Mouse (Mus musculus) adrenal gland, adult 2 months (tissue): Measurements from ENCODE around the gene Gm3752. TPM values are rescaled to one million over a fixed set of nuclear protein-coding genes. Genes with fewer than 3 reads are reported as not detected.
"Not testable (repeated sequence)": the region's sequence is repeated elsewhere in the genome, so short reads cannot be mapped to it uniquely, and the experiment has no call there.

Experiments used
- DNase-seq: peaks from one replicate; pipeline ENCODE4 v3.0.0; 2021
- long read RNA-seq: library from polyadenylated mRNA; stranded (forward); transcript quantifications from one replicate; pipeline ENCODE4 v2.0.0, GENCODE M21; 2021
- polyA plus RNA-seq: library from polyadenylated mRNA; depleted of rRNA; stranded (reverse); fragments of >200 nt; gene quantifications from 2 replicates; pipeline ENCODE4 v1.2.3, GENCODE M21; 2012; rRNA removed
- total RNA-seq, 2 experiments: library from RNA; stranded (reverse); gene quantifications; 2 replicates each; pipeline ENCODE4 v1.2.3; 2021

The Gm3752 gene
- total RNA-seq (not detected), polyA plus RNA-seq (not detected in 2 replicates)
- long read RNA-seq = 0 reads

- DNase-seq = not testable (repeated sequence)
Observed at GRCm38 (mm10) chr14:7483662-7484061, at the start of gene Gm3752. Gene Gm3752 (minus strand): TSS chr14:7483762.

DNA sequence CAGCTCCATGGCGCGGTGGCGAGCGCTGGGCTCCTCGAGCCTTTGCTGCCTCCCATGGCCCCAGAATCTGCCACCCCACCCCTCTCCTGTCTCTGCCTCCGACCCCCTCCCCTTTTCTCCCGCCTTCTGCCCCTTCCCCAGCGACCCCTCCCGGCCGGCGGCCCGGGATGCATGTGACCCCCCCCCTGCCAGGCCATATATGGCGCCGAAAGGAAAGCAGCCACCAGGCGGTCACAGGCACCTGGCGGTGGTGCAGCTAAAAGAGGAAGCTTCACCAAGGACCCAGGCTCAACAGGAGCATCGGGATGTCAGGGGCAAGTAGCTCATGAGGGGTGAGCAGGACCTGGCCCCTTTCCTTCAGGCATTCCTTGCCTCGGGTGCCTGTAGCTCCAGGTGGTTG is 5.2 kb upstream of the Gm3752 start:
- not testable (repeated sequence) for DNase-seq

- not testable (repeated sequence) for DNase-seq
Observed at GRCm38 (mm10) chr14:7450817-7451216, 32.7 kb downstream of the Gm3752 start, which contains the start of gene Gm3755. Gene Gm3755 (minus strand): TSS chr14:7450917.

GRCm38 (mm10) chr14:7422496-7422895 is 61.1 kb downstream of the Gm3752 start:
- not testable (repeated sequence) for DNase-seq

Other genes with a start within 250 kb of the Gm3752 start
- gene Gm3727, start 219.0 kb downstream of the Gm3752 start, total RNA-seq = not detected
- gene Gm3727, start 219.0 kb downstream of the Gm3752 start, polyA plus RNA-seq = not detected in 2 replicates
- gene Gm3739, start 168.7 kb downstream of the Gm3752 start, total RNA-seq = not detected
- not detected in 2 replicates for gene Gm3739, start 168.7 kb downstream of the Gm3752 start, polyA plus RNA-seq
- gene Gm5797, start 151.4 kb downstream of the Gm3752 start, total RNA-seq = not detected
- gene Gm5797, start 151.4 kb downstream of the Gm3752 start, polyA plus RNA-seq = not detected in 2 replicates
- gene Gm8374, start 118.6 kb downstream of the Gm3752 start, total RNA-seq = not detected
- not detected in 2 replicates for gene Gm8374, start 118.6 kb downstream of the Gm3752 start, polyA plus RNA-seq
- gene Gm3755, start 32.8 kb downstream of the Gm3752 start, total RNA-seq = not detected
- gene Gm3755, start 32.8 kb downstream of the Gm3752 start, polyA plus RNA-seq = not detected in 2 replicates
- under 1 TPM; 0.26 to 0.35 TPM for gene Gm3558, start 84.8 kb upstream of the Gm3752 start, total RNA-seq
- gene Gm3558, start 84.8 kb upstream of the Gm3752 start, polyA plus RNA-seq = 0.18 TPM in 1 of 2 replicates, not detected in the other
- gene Gm10338, start 111.8 kb upstream of the Gm3752 start, total RNA-seq = not detected
- not detected in 2 replicates for gene Gm10338, start 111.8 kb upstream of the Gm3752 start, polyA plus RNA-seq
- gene Gm10128, start 160.2 kb upstream of the Gm3752 start, total RNA-seq = not detected
- gene Gm10128, start 160.2 kb upstream of the Gm3752 start, polyA plus RNA-seq = not detected in 2 replicates